Mouse (Mus musculus) fat pad, adult 2 months (tissue): ENCODE results near the gene Rev1.
"Not testable (repeated sequence)": the region's sequence is repeated elsewhere in the genome, so short reads cannot be mapped to it uniquely, and the experiment has no call there.

Experiments used
- DNase-seq: peaks from one replicate; pipeline ENCODE4 v3.0.0-alpha.2; 2011; ENCODE audit warnings: low read depth, low spot score; ENCODE audit errors: extremely low read depth

Rev1 gene

DNA sequence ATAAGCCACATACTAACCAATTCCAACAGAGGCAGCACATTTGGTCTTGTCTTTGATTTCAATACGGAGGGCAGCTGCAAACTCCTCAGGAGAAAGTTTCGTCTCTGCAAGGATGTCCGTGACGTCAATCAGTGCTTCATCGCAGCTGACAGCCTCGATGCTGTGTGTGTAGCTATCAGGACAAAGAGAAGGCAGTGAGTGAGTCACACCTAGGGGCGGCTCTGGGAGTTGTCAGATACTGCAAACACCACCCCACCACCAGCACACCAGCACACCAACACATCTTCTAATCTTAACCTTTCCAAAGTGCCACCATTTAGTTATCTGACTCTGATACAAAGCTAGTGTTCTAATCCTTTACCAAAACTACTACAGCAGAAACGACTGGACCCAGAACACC, 58.3 kb downstream of the Rev1 start:
- DNase-seq: no peak

DNA sequence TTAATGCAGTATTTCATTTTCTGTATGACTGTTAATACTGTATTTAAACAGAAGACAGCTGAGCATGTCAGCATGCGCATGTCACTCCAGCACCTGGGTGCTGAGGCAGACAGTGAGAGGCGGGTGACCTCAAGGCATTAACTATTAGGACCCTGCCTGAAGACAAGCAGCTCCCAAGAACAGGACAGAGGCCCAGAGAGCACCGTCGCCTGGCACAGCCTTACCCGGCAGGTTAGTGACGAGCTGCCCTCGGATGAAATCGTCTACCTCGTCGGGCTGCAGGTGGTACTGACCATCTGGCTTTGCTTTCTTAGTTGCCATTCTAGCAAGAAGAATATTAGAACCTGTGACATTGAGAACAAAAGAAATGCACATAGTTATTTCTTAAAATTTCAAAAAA, 62.3 kb downstream of the Rev1 start:
- no peak for DNase-seq

DNA sequence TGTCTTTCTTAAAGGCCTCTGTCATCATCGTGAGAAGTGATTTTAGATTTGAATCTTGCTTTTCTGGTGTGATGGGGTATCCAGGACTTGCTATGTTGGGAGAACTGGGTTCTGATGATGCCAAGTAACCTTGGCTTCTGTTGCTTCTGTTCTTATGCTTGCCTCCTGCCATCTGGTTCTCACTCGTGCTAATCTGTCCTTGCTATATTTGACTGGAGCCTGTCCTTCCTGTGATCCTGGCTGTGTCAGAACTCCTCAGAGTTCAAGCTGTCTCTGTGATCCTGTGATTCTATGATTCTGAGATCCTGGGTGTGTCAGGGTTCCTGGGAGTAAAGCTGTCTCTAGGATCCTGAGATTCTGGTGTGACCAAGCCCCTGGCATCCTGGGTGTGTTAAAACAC, 67.4 kb downstream of the Rev1 start:
- not testable (repeated sequence) for DNase-seq

DNA sequence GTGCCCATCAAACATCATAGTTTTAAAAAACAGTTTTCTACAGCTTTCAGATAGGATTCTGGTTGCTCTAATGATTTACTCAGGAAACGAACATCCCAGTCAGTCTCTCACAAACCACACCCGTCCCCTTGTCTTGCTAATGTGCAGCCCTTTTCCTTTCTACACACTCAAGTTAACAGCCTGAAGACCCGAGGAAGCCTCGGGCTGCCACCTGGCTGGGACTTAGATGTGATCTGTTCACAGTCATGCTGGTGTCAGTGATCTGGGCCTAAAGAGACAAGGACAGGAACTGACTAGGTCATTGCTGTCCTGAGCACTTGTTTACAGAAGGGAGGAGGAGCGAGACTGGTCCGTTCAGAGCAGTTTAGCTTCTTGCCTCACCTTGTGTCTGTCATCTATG, 71.2 kb downstream of the Rev1 start:
- no peak for DNase-seq

DNA sequence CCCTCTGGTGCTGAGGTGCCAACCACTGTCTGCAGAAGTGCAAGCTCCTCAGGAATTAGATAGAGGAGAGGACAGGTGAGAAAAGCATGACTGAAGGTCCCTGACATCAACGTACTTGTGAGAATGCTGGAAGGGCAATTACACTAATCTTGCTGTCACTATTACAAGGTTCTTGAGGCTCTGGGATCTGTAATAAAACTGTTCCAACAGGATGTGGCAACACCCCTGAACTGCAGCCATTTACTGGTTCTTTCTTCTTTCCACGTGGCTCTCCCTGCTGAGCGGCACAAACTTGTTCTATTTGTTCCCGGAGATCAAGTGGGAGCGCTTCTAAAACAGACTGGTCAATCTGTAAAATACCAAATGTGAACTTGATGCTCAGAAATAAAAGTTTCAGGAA, 74.4 kb downstream of the Rev1 start:
- peak; percentile 67 for DNase-seq

DNA sequence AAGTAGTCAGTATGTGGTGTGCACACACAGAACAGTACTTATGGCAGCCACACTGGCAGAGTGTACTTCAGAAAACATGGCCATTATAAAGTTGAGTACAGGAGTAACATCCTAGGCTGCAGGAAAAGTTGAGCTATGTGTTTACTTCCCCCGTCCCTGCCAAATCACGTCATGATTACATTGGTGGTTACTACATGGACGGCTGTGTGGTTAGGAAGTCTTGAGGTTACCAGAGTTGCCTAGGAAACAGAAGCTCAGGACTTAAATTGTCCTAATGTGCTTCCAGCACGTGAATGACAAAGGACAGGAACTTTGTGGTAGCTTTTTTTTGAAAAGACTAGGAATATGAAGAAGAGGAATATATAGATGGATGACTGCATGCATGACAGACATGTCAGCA, 80.0 kb downstream of the Rev1 start:
- no peak for DNase-seq

DNA sequence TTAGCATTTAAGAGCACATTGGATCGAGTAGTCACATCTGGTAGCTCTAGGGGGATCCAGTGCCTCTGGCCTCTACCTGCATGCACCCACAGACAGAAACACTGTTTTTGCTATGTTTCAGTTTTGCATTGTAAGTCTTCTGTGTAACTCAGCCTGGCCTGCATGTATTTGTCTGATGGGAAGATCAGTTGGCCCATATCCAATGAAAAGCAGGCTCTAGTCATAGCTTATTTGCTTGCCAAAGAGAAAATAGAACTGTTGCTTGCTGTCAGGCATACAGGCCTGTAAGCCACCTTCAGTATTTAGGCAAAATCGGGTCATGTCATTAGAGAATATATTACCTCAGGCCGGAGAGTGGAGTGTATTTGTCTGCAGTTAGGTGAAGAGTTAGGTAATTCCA, 81.5 kb downstream of the Rev1 start:
- no peak for DNase-seq

DNA sequence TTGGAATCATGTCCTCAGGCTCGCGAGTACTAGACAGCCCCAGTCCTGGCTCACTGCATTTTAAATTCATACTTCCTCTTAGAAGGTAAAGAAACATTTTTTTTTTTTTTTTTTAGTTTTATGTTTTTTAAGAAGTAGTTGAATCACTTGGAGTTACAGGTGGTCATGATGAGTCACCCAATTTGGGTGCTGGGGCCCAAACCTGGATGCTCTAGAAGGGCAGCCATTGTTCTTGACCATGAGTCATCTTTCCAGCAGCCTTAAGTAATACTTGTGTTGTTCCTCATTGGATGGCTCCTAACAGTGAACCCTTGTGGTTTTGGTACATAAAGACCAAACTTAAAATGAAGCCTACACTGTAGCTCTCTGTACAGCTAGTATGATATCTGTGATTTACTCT, 90.7 kb downstream of the Rev1 start:
- no peak for DNase-seq

DNA sequence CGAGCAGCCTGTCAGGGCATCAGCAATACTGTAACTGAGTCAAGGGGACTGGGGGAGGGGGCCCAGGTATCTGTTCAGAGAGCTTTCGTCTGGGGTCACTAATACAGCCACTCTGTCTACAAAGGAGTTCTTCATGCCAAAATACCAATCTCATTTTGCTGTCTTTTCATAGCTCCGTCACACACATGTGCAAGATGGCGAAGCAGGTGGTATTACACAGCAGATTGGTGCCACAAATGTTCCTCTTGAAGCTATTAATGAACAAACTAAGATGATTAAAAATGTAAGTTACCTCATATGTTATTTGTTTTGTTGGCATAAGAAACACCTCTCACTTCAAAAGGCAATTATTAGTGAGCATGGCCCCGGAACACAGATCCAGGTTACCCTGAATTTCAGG, 92.2 kb downstream of the Rev1 start:
- no peak for DNase-seq

DNA sequence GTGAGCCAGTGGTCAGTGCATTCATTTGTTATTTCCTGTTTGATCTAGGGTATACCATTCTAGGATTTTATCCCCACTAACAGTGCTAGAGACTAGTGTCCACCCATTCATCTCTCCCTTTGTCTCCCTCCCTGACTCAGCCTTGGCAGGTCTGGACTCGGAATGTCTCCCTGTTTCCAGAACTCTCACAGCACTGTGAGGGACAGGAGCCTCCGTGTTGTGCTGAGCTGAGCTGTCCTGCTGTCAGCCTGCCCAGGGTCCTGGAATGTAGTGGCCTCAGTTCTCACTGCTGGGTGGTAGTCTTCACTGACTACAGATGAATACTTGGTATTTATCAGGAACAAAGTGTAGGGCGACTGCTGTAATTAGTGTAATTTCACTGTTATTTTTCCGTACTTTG, 94.1 kb downstream of the Rev1 start:
- DNase-seq: no peak

DNA sequence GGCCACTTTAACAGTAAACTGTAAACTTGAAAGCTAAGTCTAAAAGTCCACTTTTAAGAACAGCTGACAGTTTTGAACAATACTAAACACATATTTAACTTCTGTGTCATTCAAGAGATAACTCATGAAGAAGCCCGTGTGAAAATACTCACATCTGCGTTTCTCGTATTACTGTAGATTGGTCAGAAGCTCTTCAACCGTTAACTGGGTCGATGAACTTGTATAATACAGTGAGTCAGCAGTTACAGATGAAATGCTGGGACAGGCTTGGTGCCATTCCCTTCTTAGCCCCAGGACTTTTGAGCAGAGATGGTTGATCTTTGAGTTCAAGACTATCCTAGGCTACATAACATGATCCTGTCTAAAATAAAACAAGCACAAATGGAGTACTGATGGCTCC, 98.2 kb downstream of the Rev1 start:
- no peak for DNase-seq

DNA sequence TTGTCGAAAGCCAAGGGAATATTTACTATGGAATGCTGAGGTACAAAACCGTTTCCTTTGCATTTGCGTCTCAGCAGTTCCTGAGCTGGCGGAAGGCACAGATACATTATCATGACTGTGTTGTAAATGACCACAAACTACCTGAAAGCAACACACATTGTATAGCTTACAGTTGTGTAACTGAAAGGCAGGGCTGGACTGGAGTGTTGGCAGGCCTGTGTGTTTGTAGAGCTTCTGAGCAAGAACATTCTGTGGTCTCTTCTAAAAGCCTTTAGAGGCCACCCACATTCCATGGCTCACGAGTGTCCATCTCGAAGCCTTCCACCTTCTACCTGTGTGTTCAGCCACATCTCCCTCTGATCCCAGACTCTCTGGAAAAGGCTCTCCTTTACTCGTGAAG, 102.3 kb downstream of the Rev1 start:
- DNase-seq: no peak

DNA sequence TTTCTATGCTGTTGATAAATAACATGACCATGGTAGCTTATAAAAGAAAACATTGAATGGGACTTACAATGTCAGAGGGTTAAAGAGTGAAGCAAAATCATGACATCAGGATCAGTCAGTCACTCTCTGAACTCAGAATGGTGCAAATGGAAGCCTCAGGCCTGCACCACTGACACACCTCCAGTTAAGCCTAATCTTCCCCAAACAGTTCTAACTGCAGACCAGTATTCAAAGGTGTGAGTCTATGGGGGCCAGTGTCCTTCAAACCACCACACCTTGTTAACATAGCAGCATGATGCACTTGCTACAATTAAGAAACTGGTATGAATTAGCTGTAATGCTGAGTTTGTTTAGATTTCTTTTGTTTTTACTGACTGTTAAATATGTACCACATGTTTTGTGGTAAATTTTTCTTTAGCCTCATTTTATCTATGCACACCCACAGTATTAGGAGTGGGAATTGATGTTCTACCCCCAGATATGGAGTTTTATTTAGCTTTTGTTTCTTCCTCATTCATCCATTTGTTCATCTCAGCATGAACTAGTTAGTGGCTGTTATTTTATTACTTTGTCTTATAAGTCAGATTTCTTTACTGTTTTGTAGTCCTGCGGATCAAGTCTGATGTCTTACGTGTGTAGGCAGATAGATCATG, 114.9 kb downstream of the Rev1 start:
- DNase-seq: no peak

DNA sequence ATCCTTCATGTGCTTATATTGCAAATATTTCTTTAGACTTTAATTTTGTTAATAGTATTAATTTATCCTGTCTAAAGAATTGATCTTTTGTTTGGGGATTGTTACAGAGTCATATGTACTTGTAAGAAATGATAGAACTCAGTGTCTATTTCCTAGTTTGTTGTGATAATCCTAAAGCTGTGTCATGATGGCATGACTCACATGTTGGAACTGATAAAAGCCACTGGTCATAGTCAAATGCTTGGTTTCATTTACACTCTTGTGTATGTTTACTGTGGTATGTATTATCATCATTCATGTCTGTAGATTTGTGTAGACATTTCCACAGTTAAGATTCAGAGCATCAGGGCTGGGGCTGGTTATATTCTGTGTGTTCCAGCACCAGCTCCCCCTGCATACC, 117.1 kb downstream of the Rev1 start:
- DNase-seq: no peak

DNA sequence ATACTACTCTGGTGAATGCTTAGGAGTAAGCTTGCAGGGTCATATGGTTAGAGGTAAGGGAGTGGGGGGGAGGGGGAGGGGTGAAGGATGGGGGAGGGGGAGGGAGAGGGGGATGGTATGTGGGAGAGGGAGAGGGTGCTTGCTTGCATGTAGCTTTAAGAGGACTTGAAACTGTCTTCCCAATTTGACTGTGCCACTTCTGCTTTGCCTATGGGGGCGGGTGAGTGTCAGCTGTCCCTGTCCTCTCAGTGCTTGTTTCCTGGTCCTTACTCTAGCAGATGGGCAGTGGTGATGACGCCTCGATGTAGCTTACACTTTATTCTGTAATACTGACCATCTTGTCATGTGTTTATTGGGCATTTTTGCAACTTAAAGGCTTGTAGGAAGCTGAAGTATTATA, 117.5 kb downstream of the Rev1 start:
- DNase-seq: no peak

DNA sequence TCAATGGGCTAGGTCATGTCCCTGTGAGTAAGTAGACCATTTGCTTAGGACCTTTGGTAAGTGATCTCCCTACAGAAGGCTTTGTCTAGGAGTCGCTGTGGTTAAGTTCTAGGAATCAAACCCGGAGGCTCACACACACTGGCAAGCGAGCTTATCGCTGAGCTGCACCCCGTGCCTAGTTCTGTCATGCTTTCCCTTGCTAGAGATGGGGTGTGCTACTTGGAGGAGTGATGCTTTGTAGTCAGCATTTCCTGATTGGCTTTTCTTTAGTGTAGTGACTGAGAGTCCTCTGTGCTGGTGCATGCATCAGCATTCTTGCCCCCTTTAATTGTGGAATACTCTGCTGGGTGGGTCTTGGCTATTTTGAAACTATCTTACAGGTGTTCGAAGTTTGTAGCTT, 118.0 kb downstream of the Rev1 start:
- no peak for DNase-seq

DNA sequence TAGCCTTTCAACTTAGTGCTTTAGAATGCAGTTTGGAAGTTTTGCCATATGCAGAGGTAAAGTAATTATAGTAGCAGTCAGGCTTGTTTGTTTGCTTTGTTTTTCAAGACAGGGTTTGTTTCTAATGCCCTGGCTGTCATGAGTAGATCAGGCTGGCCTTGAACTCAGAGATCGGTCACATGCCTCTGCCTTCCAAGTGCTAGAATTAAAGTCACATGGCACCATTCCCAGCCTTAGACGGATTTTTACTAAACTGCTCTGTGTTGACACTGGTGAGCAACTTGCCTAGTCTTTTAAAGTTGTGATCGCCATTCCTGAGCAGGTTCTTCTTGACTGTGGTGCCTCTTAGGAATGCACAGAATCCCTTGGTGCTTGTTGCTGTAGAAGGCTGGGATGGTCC, 122.9 kb downstream of the Rev1 start:
- no peak for DNase-seq

DNA sequence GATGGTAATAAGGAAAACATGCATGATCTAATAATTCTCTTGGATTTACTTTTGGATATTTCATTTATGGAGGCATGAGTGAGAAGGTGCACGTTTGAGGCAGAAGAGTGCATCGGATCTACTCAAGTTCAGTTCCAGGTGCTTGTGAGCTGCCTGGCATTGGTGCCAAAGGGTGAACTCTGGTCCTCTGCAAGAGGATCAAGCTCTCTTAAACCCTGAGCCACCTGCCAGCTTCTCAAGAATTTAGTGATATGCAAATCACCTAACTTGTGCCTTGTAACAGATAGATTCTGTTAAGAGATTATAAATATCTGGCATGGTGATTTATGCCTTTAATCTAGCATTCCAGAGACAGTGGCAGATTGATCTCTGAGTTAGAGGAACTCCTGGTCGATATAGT, 126.6 kb downstream of the Rev1 start:
- DNase-seq: no peak
